Mouse (Mus musculus): Measurements from ENCODE around the gene Mcm9. TPM values are rescaled to one million over a fixed set of nuclear protein-coding genes. Genes with fewer than 3 reads are reported as not detected.
"Not testable (repeated sequence)": the region's sequence is repeated elsewhere in the genome, so short reads cannot be mapped to it uniquely, and the experiment has no call there.

Gene Mcm9
- polyA plus RNA-seq, 1 experiment, result not detected

DNA sequence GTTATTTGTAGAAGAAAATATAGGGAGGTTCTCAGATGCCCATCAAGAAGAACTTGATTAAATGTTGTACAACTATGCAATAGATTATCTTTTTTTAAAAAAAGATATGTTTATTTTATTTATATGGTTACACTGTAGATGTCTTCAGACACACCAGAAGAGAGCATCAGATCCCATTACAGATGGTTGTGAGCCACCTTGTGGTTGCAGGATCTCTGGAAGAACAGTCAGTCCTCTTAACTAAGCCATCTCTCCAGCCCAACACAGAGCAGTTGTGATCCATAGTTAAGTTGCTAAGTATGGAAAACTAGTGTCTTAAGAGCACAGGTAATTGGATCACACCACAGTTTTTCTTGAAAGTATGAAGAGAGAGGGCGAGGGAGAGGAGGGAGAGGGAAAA is 117.7 kb downstream of the Mcm9 start:
- no peak overlapping the region for H3K27ac ChIP-seq (ENCODE audit: insufficient read depth, low read depth, low read length)
- H3K4me3 ChIP-seq (ENCODE audit: insufficient read depth, low read depth, low read length), result no peak overlapping the region
- no peaks in the 10 kb centered on the region for H3K4me1 ChIP-seq (ENCODE audit: control insufficient read depth, insufficient read depth, low read length)
- no peak for TF ChIP-seq POLR2A (IDR thresholded peaks at IDR 0.05; ENCODE audit: insufficient read depth, low read depth, low read length)
- TF ChIP-seq CTCF (IDR thresholded peaks at IDR 0.05; ENCODE audit: insufficient read depth, low read depth, low read length), result no peak
- WGBS, result 93% methylated on average over 1 of the region's 1 CpGs

DNA sequence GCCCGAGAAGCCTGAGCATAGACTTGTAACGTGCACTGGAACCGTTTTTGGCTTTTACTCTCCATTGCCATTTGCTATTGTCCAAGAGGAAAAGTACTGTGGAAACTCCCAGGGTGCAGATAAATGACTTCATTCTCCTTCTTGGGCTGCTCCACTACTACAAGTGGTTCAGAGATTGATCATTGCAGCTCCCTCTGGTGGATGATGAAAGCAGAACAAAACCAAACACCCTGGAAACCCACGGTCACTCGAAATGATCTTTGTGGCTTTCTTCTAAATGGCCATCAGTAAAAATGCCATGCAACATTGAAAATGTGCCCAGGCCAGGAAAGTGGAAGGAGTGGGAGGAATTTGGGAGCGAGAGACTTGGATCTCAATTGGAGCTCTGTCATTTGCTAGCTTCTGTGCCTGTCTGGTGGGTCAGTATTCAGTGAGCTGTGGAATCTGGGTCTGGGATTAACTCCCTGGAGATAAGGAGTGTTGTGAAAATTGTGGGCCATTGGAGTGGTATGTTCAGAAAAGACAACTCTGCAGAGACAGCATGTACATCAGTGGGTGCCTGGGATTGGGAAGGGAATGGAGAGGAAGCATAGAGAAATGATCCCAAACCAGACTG is 121.0 kb downstream of the Mcm9 start:
- H3K4me3 ChIP-seq (ENCODE audit: insufficient read depth, low read depth, low read length), result no peak overlapping the region
- TF ChIP-seq POLR2A (IDR thresholded peaks at IDR 0.05; ENCODE audit: insufficient read depth, low read depth, low read length) (no peak), CTCF (IDR thresholded peaks at IDR 0.05; ENCODE audit: insufficient read depth, low read depth, low read length) (no peak)
- no peak overlapping the region for H3K27ac ChIP-seq (ENCODE audit: insufficient read depth, low read depth, low read length)
- no peaks in the 10 kb centered on the region for H3K4me1 ChIP-seq (ENCODE audit: control insufficient read depth, insufficient read depth, low read length)
- WGBS, result 6% methylated on average over 6 of the region's 6 CpGs

- Histone ChIP-seq H3K4me3 (ENCODE audit: insufficient read depth, low read depth, low read length) (no peak overlapping the region), H3K4me1 (ENCODE audit: control insufficient read depth, insufficient read depth, low read length) (no peaks in the 10 kb centered on the region), H3K27ac (ENCODE audit: insufficient read depth, low read depth, low read length) (no peak overlapping the region)
- TF ChIP-seq CTCF (IDR thresholded peaks at IDR 0.05; ENCODE audit: insufficient read depth, low read depth, low read length) (no peak), POLR2A (IDR thresholded peaks at IDR 0.05; ENCODE audit: insufficient read depth, low read depth, low read length) (no peak)
Measured at GRCm38 (mm10) chr10:53508676-53509075, 121.6 kb downstream of the Mcm9 start.

DNA sequence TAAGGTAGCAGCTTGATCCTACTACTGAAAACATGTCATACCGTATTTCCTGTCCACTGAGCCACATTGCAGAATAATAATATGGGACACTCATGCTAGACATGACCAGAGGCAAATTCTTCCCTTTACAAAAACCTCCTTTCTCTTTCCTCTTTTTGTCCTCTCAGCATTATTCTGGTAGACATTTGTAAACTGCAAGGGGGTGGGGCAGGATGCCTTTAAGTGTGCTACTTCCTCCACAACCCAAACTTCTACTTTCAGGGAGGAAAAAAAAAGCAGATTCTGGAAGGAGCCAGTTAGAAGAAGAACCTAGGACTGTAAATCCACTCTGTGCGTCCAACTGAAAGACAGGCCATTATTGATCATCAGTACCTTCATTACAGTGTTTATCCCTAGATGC is 124.7 kb downstream of the Mcm9 start:
- 84% methylated on average over 2 of the region's 2 CpGs for WGBS
- Histone ChIP-seq H3K4me1 (ENCODE audit: control insufficient read depth, insufficient read depth, low read length) (peaks cover 9% of the 10 kb centered on the region; the same call in 1 of the 2 replicates), H3K4me3 (ENCODE audit: insufficient read depth, low read depth, low read length) (no peak overlapping the region), H3K27ac (ENCODE audit: insufficient read depth, low read depth, low read length) (no peak overlapping the region)
- TF ChIP-seq CTCF (IDR thresholded peaks at IDR 0.05; ENCODE audit: insufficient read depth, low read depth, low read length) (no peak), POLR2A (IDR thresholded peaks at IDR 0.05; ENCODE audit: insufficient read depth, low read depth, low read length) (no peak)

GRCm38 (mm10) chr10:53505069-53505468 is 125.2 kb downstream of the Mcm9 start:
- H3K4me3 ChIP-seq (ENCODE audit: insufficient read depth, low read depth, low read length), result no peak overlapping the region
- 71% methylated on average over 3 of the region's 3 CpGs for WGBS
- 0 out of 2 replicates have a peak overlapping the region, but pooled peaks have one; percentile 37 for H3K27ac ChIP-seq (ENCODE audit: insufficient read depth, low read depth, low read length)
- TF ChIP-seq CTCF (IDR thresholded peaks at IDR 0.05; ENCODE audit: insufficient read depth, low read depth, low read length) (no peak), POLR2A (IDR thresholded peaks at IDR 0.05; ENCODE audit: insufficient read depth, low read depth, low read length) (no peak)
- peaks cover 9% of the 10 kb centered on the region; the same call in 1 of the 2 replicates for H3K4me1 ChIP-seq (ENCODE audit: control insufficient read depth, insufficient read depth, low read length)

- Histone ChIP-seq H3K27ac (ENCODE audit: insufficient read depth, low read depth, low read length) (peak overlapping the region; percentile 70), H3K4me1 (ENCODE audit: control insufficient read depth, insufficient read depth, low read length) (peaks cover 9% of the 10 kb centered on the region; the same call in 1 of the 2 replicates), H3K4me3 (ENCODE audit: insufficient read depth, low read depth, low read length) (peak overlapping the region; percentile 25; the same call in 1 of the 2 replicates)
- no peak for TF ChIP-seq POLR2A (IDR thresholded peaks at IDR 0.05; ENCODE audit: insufficient read depth, low read depth, low read length)
- no peak for TF ChIP-seq CTCF (IDR thresholded peaks at IDR 0.05; ENCODE audit: insufficient read depth, low read depth, low read length)
- WGBS, result 50% methylated on average over 21 of the region's 21 CpGs
Measured at GRCm38 (mm10) chr10:53502875-53503816, 127.1 kb downstream of the Mcm9 start.

- no peak for TF ChIP-seq CTCF (IDR thresholded peaks at IDR 0.05; ENCODE audit: insufficient read depth, low read depth, low read length)
- no peak for TF ChIP-seq POLR2A (IDR thresholded peaks at IDR 0.05; ENCODE audit: insufficient read depth, low read depth, low read length)
- peak overlapping the region; percentile 68 for H3K27ac ChIP-seq (ENCODE audit: insufficient read depth, low read depth, low read length)
- WGBS, result 90% methylated on average over 13 of the region's 13 CpGs
- H3K4me1 ChIP-seq (ENCODE audit: control insufficient read depth, insufficient read depth, low read length), result peaks cover 9% of the 10 kb centered on the region; the same call in 1 of the 2 replicates
- no peak overlapping the region for H3K4me3 ChIP-seq (ENCODE audit: insufficient read depth, low read depth, low read length)
Measured at GRCm38 (mm10) chr10:53502471-53502870, 127.8 kb downstream of the Mcm9 start.

DNA sequence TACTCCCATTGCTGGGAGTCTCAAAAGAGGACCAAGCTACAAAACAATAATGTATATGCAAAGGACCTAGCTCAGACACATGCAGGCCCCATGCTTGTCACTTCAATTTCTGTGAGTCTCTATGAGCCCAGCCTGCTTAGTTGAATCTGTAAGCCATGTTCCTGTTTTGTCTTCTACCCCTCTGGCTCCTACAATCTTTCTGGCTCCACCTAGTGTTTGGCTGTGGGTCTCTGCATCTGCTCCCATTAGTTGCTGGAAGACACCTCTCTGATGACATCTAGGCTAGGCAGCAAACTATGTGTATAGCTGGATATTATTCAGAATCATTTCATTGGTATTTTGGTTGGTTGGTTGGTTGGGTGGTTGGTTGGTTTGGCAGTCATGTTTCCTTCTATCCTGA is 130.7 kb downstream of the Mcm9 start:
- TF ChIP-seq CTCF (IDR thresholded peaks at IDR 0.05; ENCODE audit: insufficient read depth, low read depth, low read length) (no peak), POLR2A (IDR thresholded peaks at IDR 0.05; ENCODE audit: insufficient read depth, low read depth, low read length) (no peak)
- Histone ChIP-seq H3K4me1 (ENCODE audit: control insufficient read depth, insufficient read depth, low read length) (peaks cover 9% of the 10 kb centered on the region; the same call in 1 of the 2 replicates), H3K4me3 (ENCODE audit: insufficient read depth, low read depth, low read length) (no peak overlapping the region), H3K27ac (ENCODE audit: insufficient read depth, low read depth, low read length) (no peak overlapping the region)

- H3K4me1 ChIP-seq (ENCODE audit: control insufficient read depth, insufficient read depth, low read length); H3K4me3 ChIP-seq (ENCODE audit: insufficient read depth, low read depth, low read length); H3K27ac ChIP-seq (ENCODE audit: insufficient read depth, low read depth, low read length): not testable (repeated sequence)
- WGBS, result 98% methylated on average over 3 of the region's 3 CpGs
Measured at GRCm38 (mm10) chr10:53495349-53495748, 134.9 kb downstream of the Mcm9 start.

All from olfactory bulb, adult 2 months (tissue).